In the genomic region with DNA sequence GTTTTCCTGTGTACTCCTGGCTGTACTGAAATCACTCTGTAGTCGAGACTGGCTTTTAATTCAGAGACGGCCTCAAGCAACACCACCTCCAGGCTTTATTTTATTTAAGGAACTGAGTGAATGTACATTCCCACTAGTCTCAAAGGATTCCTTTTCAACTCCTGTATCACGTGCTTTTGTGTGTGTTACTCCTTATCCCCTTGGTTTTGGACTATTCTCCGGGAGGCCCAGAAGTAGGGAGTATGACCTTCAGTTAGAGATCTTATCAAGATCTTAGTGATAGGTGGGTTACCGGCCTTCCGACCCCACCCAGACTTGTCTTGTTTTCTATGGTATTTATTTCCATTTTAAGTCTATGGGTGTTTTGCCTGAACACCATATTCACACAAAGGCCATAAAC, we compare ENCODE assay signal across 24 mouse cellular contexts. TPM values are rescaled to one million over a fixed set of nuclear protein-coding genes. Genes with fewer than 3 reads are reported as not detected.
DNase-seq lines count a peak whose midpoint lies in the region; ATAC-seq and TF ChIP-seq lines count a peak whose summit lies in the region.
"Had no signal": no experiment of that assay in that cellular context is flagged by ENCODE, and none has a peak within 500 bp of the region (broad histone marks: within the 10 kb centered on the region; RNA-seq: fewer than 3 reads in every experiment).

No protein-coding gene starts in this region.

- H3K9me3 ChIP-seq in E14TG2a.4 (ENCODE audit: low read length) = no peaks in the 10 kb centered on the region
- H3K9me3 ChIP-seq in midbrain, embryonic 16.5 days (replicated peaks; ENCODE audit: control insufficient read depth, low read length, poor library complexity, severe bottlenecking) = no peaks in the 10 kb centered on the region
- H3K9me3 ChIP-seq: forebrain, embryonic 10.5 days; forebrain, embryonic 13.5 days; G1E; hindbrain, embryonic 10.5 days had no signal

- no peaks in the 10 kb centered on the region for H3K27me3 ChIP-seq in E14TG2a.4 (ENCODE audit: insufficient read depth, low read length)
- no peaks in the 10 kb centered on the region for H3K27me3 ChIP-seq in midbrain, embryonic 16.5 days (ENCODE audit: control insufficient read depth, insufficient read depth, low read depth, low read length)
- H3K27me3 ChIP-seq: forebrain, embryonic 13.5 days; Patski had no signal

- H3K9ac ChIP-seq in midbrain, embryonic 16.5 days (ENCODE audit: low read depth, low read length) = no peak overlapping the region
- H3K9ac ChIP-seq: forebrain, embryonic 13.5 days; hindbrain, embryonic 14.5 days had no signal

- H3K4me2 ChIP-seq in midbrain, embryonic 16.5 days (ENCODE audit: low read length) = no peak overlapping the region
- H3K4me2 ChIP-seq: forebrain, embryonic 13.5 days; heart, embryonic 11.5 days; hindbrain, embryonic 14.5 days had no signal

- no peak for TF ChIP-seq CTCF in E14TG2a.4 (conservative IDR thresholded peaks at IDR 0.05; ENCODE audit: low read length)

- H3K36me3 ChIP-seq in E14TG2a.4 (ENCODE audit: insufficient read depth, low read length) = peaks cover 7% of the 10 kb centered on the region
- H3K36me3 ChIP-seq in midbrain, embryonic 16.5 days (ENCODE audit: control insufficient read depth, insufficient read depth, low read length) = no peaks in the 10 kb centered on the region
- H3K36me3 ChIP-seq: forebrain, embryonic 10.5 days; hindbrain, embryonic 10.5 days had no signal

- no peak overlapping the region for H3K27ac ChIP-seq in midbrain, embryonic 16.5 days (ENCODE audit: low read length)
- H3K27ac ChIP-seq: forebrain, embryonic 10.5 days; forebrain, embryonic 13.5 days; hindbrain, embryonic 10.5 days; hindbrain, embryonic 14.5 days; hindbrain, postnatal 0 days had no signal

- 86% methylated on average over 6 of the region's 6 CpGs for WGBS in midbrain, embryonic 16.5 days

- DNase-seq in ES-CJ7 (ENCODE audit: low read depth, low spot score) (peak; percentile 52), ZHBTc4 (ENCODE audit: low read depth, low spot score) (peak; percentile 41)
- no peak for DNase-seq in yolk sac, embryonic 10.5 days (ENCODE audit: low spot score)
- DNase-seq in left cerebral cortex, postnatal 10 days (ENCODE audit: extremely low spot score in 1 of 2, low spot score in 2 of 2) = no peak
- DNase-seq: adrenal gland, adult 8-10 months; adrenal gland, postnatal 25 days; cerebellum, adult 18-20 months; cerebellum, adult 9-10 months; cerebellum, postnatal 14 days; gastrocnemius, postnatal 10 days; gastrocnemius, postnatal 36 days; heart, postnatal 36 days; kidney, adult 2 months had no signal

- intact Hi-C loops in left cerebral cortex, postnatal 10 days (cut with DNase I) = no loop called here

- H3K4me3 ChIP-seq in E14TG2a.4 (replicated peaks; ENCODE audit: low read length) = peak overlapping the region; percentile 32
- H3K4me3 ChIP-seq in midbrain, embryonic 16.5 days (ENCODE audit: low read depth, low read length) = no peak overlapping the region
- H3K4me3 ChIP-seq: forebrain, embryonic 10.5 days; forebrain, embryonic 13.5 days; hindbrain, embryonic 10.5 days had no signal

- peaks cover 71% of the 10 kb centered on the region for H3K4me1 ChIP-seq in E14TG2a.4 (replicated peaks; ENCODE audit: low read depth, low read length)
- H3K4me1 ChIP-seq in midbrain, embryonic 16.5 days (ENCODE audit: control insufficient read depth, insufficient read depth, low read length) = peaks cover 14% of the 10 kb centered on the region

- ATAC-seq in midbrain, embryonic 16.5 days = no peak
- ATAC-seq: forebrain, embryonic 13.5 days; hindbrain, postnatal 0 days; intestine, postnatal 0 days; Patski had no signal

RNA-seq across cellular contexts. Expression of gene Atg13, which starts 4.6 kb away (rescaled TPM):
- 10 to 100 TPM; 55.8 to 59.3 TPM for total RNA-seq in left cerebral cortex, postnatal 10 days (2021)
- 36.2 and 40.2 TPM in 2 replicates for polyA plus RNA-seq in midbrain, embryonic 16.5 days (2015; fragmentation: Nextera tagmentation; extraction: Ambion mirVana)

RNA-seq across cellular contexts. Expression of gene Harbi1, which starts 4.9 kb away (rescaled TPM):
- 1 to 10 TPM; 8.1 to 8.7 TPM for total RNA-seq in left cerebral cortex, postnatal 10 days (2021)
- polyA plus RNA-seq in midbrain, embryonic 16.5 days (2015; fragmentation: Nextera tagmentation; extraction: Ambion mirVana) = 21.2 and 21.7 TPM in 2 replicates

RNA-seq across cellular contexts. Expression of gene Ambra1, which starts 24.2 kb away (rescaled TPM):
- total RNA-seq in left cerebral cortex, postnatal 10 days (2021) = 10 to 100 TPM; 54.9 to 56.1 TPM
- 27.6 and 28.3 TPM in 2 replicates for polyA plus RNA-seq in midbrain, embryonic 16.5 days (2015; fragmentation: Nextera tagmentation; extraction: Ambion mirVana)

RNA-seq across cellular contexts. Expression of gene Arhgap1, which starts 56.1 kb away (rescaled TPM):
- total RNA-seq in left cerebral cortex, postnatal 10 days (2021) = 10 to 100 TPM; 80.2 to 81.5 TPM
- polyA plus RNA-seq in midbrain, embryonic 16.5 days (2015; fragmentation: Nextera tagmentation; extraction: Ambion mirVana) = 95.9 and 97.1 TPM in 2 replicates

RNA-seq across cellular contexts. Expression of gene Zfp408, which starts 56.1 kb away (rescaled TPM):
- total RNA-seq in left cerebral cortex, postnatal 10 days (2021) = 10 to 100 TPM; 16.7 to 17.6 TPM
- 11.2 and 13.2 TPM in 2 replicates for polyA plus RNA-seq in midbrain, embryonic 16.5 days (2015; fragmentation: Nextera tagmentation; extraction: Ambion mirVana)

Comparison
In these comparisons a context has a peak if more than half of its experiments do, and no peak if none do; other contexts are left out.
1. DNase-seq: peak in ES-CJ7 (single experiment) and ZHBTc4 (single experiment); none in yolk sac, embryonic 10.5 days (single experiment) and left cerebral cortex, postnatal 10 days (0 of 2).